Mouse (Mus musculus): ENCODE data around the gene Esrp2.

Gene Esrp2

GRCm38 (mm10) chr8:106136156-106137130 is at the start of gene Esrp2:
Gene Esrp2 (minus strand): TSS chr8:106136974.
- DNase-seq: no peak

- DNase-seq: no peak
Measured at GRCm38 (mm10) chr8:106186394-106186793, 49.6 kb upstream of the Esrp2 start.

- peak; percentile 40 to 50 for DNase-seq
Measured at GRCm38 (mm10) chr8:106185628-106186270, 49.0 kb upstream of the Esrp2 start.

- no peak for DNase-seq
Measured at GRCm38 (mm10) chr8:106178428-106178827, 41.7 kb upstream of the Esrp2 start.

GRCm38 (mm10) chr8:106177594-106177993 is 40.8 kb upstream of the Esrp2 start:
- DNase-seq: no peak

GRCm38 (mm10) chr8:106176891-106177290 is 40.1 kb upstream of the Esrp2 start:
- DNase-seq: no peak

- no peak for DNase-seq
Measured at GRCm38 (mm10) chr8:106173566-106173965, 36.8 kb upstream of the Esrp2 start.

GRCm38 (mm10) chr8:106169934-106170480 is 33.2 kb upstream of the Esrp2 start:
- DNase-seq: no peak

GRCm38 (mm10) chr8:106169017-106169933 is 32.5 kb upstream of the Esrp2 start:
- peak in 1 of 2 experiments; percentile 47 for DNase-seq

- DNase-seq: peak; percentile 88 to 94
Measured at GRCm38 (mm10) chr8:106168356-106169016, 31.7 kb upstream of the Esrp2 start, which contains the start of gene Slc7a6. Gene Slc7a6 (plus strand): TSS chr8:106168857.

- peak; percentile 76 to 80 for DNase-seq
Measured at GRCm38 (mm10) chr8:106165460-106165859, 28.7 kb upstream of the Esrp2 start.

- DNase-seq: no peak
Measured at GRCm38 (mm10) chr8:106163251-106163650, 26.5 kb upstream of the Esrp2 start.

- DNase-seq: no peak
Measured at GRCm38 (mm10) chr8:106159876-106160275, 23.1 kb upstream of the Esrp2 start.

GRCm38 (mm10) chr8:106158381-106158780 is 21.6 kb upstream of the Esrp2 start:
- DNase-seq: no peak

- no peak for DNase-seq
Measured at GRCm38 (mm10) chr8:106157419-106157818, 20.6 kb upstream of the Esrp2 start.

- no peak for DNase-seq
Measured at GRCm38 (mm10) chr8:106152876-106153275, 16.1 kb upstream of the Esrp2 start.

- no peak for DNase-seq
Measured at GRCm38 (mm10) chr8:106151041-106151440, 14.3 kb upstream of the Esrp2 start.

- no peak for DNase-seq
Measured at GRCm38 (mm10) chr8:106150653-106151000, 13.9 kb upstream of the Esrp2 start.

- DNase-seq: peak; percentile 89 to 95
Measured at GRCm38 (mm10) chr8:106149801-106150652, 13.3 kb upstream of the Esrp2 start, which contains the start of gene Pla2g15. Gene Pla2g15 (plus strand): TSS chr8:106150399.

GRCm38 (mm10) chr8:106149025-106149424 is 12.3 kb upstream of the Esrp2 start:
- DNase-seq: no peak
